Mouse (Mus musculus) intestine, postnatal 0 days (tissue): ENCODE data around the gene Pawr. TPM values are rescaled to one million over a fixed set of nuclear protein-coding genes. Genes with fewer than 3 reads are reported as not detected.
A peak's percentile ranks its signal among the peaks of the same experiment; 100 is the strongest.

Source experiments
- ATAC-seq: fragments of 200-750 bp; cut with Nextera tagmentation; 2 replicates; pipeline ENCODE4 v1.8.0; 2017; ENCODE audit warnings: mild to moderate bottlenecking, moderate TSS enrichment, moderate library complexity
- H3K27ac ChIP-seq: fragments of 300-500 bp; sonication (generic); 2 replicates; pipeline ENCODE4 v1.5.1; 2014; ENCODE audit warnings: mild to moderate bottlenecking, low read depth, low read length, moderate library complexity
- H3K27me3 ChIP-seq: fragments of 300-500 bp; sonication (generic); replicated peaks from 2 replicates; pipeline ENCODE4 v1.6.1; 2014; ENCODE audit warnings: low read length, mixed read lengths; ENCODE audit not compliant: control insufficient read depth, insufficient read depth
- H3K36me3 ChIP-seq: fragments of 300-500 bp; sonication (generic); 2 replicates; pipeline ENCODE4 v1.6.1; 2014; ENCODE audit warnings: mild to moderate bottlenecking, moderate library complexity; ENCODE audit not compliant: control insufficient read depth, insufficient read depth
- H3K4me1 ChIP-seq: fragments of 300-500 bp; sonication (generic); replicated peaks from 2 replicates; pipeline ENCODE4 v1.6.1; 2014; ENCODE audit warnings: antibody characterized with exemption, low read length, mixed read lengths; ENCODE audit not compliant: control insufficient read depth, insufficient read depth
- H3K4me2 ChIP-seq: fragments of 300-500 bp; sonication (generic); replicated peaks from 2 replicates; pipeline ENCODE4 v1.6.1; 2014; ENCODE audit warnings: low read depth, mild to moderate bottlenecking, moderate library complexity
- H3K4me3 ChIP-seq: fragments of 300-500 bp; sonication (generic); 2 replicates; pipeline ENCODE4 v1.5.1; 2014; ENCODE audit warnings: low read depth, low read length
- H3K9ac ChIP-seq: fragments of 300-500 bp; sonication (generic); 2 replicates; pipeline ENCODE4 v1.6.1; 2014; ENCODE audit warnings: mild to moderate bottlenecking, low read depth, low read length
- H3K9me3 ChIP-seq: fragments of 300-500 bp; sonication (generic); 2 replicates; pipeline ENCODE4 v1.6.1; 2016; ENCODE audit warnings: mixed run types; ENCODE audit not compliant: control insufficient read depth
- CTCF ChIP-seq: sonication (generic); IDR thresholded peaks from 2 replicates; pipeline ENCODE4 v1.5.1; 2016; ENCODE audit warnings: low read depth, mild to moderate bottlenecking, control low read depth, antibody characterized with exemption, moderate library complexity
- WGBS: fragments of 180-500 bp; shearing (Covaris S2); extraction: QIAGEN DNeasy Blood & Tissue Kit; methylation state at CpG from one replicate; pipeline ENCODE4 v1.1.7; 2014; 5-methylcytosine and 5-hydroxymethylcytosine counted together
- polyA plus RNA-seq: library from polyadenylated mRNA; unstranded; fragments of >200 nt; fragmentation: Nextera tagmentation; extraction: Ambion mirVana; gene quantifications from 2 replicates; pipeline ENCODE4 v1.2.1, GENCODE M21; 2015

The Pawr gene
- polyA plus RNA-seq, 1 experiment from 2014 or later = 12.3 TPM

- ATAC-seq = peak; percentile 72
- no peak for TF ChIP-seq CTCF
- Histone ChIP-seq H3K4me1 (no peaks in the 10 kb centered on the region), H3K9me3 (no peaks in the 10 kb centered on the region), H3K36me3 (no peaks in the 10 kb centered on the region), H3K4me2 (no peak overlapping the region), H3K4me3 (no peak overlapping the region), H3K9ac (no peak overlapping the region), H3K27me3 (no peaks in the 10 kb centered on the region), H3K27ac (peak overlapping the region; percentile 29; the same call in 1 of the 2 replicates)
- 16% methylated on average over 9 of the region's 9 CpGs for WGBS
Measured at GRCm38 (mm10) chr10:108350125-108351070, 18.5 kb downstream of the Pawr start.

- no peak for ATAC-seq
- H3K9me3 ChIP-seq = no peaks in the 10 kb centered on the region
- H3K4me3 ChIP-seq = no peak overlapping the region
- 82% methylated on average over 10 of the region's 10 CpGs for WGBS
- TF ChIP-seq CTCF = no peak
- no peaks in the 10 kb centered on the region; the same call in 1 of the 2 replicates for H3K36me3 ChIP-seq
- no peak overlapping the region for H3K27ac ChIP-seq
- H3K4me1 ChIP-seq = no peaks in the 10 kb centered on the region
- no peak overlapping the region for H3K9ac ChIP-seq
- H3K27me3 ChIP-seq = no peaks in the 10 kb centered on the region
- H3K4me2 ChIP-seq = no peak overlapping the region
Measured at GRCm38 (mm10) chr10:108352944-108353343, 21.0 kb downstream of the Pawr start.

GRCm38 (mm10) chr10:108354726-108355391 lies 22.9 kb downstream of the Pawr start:
- Histone ChIP-seq H3K4me2 (no peak overlapping the region), H3K27me3 (no peaks in the 10 kb centered on the region), H3K4me3 (no peak overlapping the region), H3K27ac (no peak overlapping the region), H3K9me3 (no peaks in the 10 kb centered on the region), H3K9ac (no peak overlapping the region), H3K4me1 (no peaks in the 10 kb centered on the region), H3K36me3 (no peaks in the 10 kb centered on the region; the same call in 1 of the 2 replicates)
- no peak for TF ChIP-seq CTCF
- WGBS = 54% methylated on average over 10 of the region's 10 CpGs
- no peak for ATAC-seq

- no peak for ATAC-seq
- no peak overlapping the region for H3K4me2 ChIP-seq
- H3K4me1 ChIP-seq = 0 out of 2 replicates have a peak, but pooled peaks cover under 1% of the 10 kb centered on the region
- no peaks in the 10 kb centered on the region for H3K27me3 ChIP-seq
- H3K27ac ChIP-seq = no peak overlapping the region
- TF ChIP-seq CTCF = no peak
- H3K4me3 ChIP-seq = no peak overlapping the region
- no peak overlapping the region for H3K9ac ChIP-seq
- 90% methylated on average over 3 of the region's 3 CpGs for WGBS
- no peaks in the 10 kb centered on the region for H3K9me3 ChIP-seq
- H3K36me3 ChIP-seq = no peaks in the 10 kb centered on the region; the same call in 1 of the 2 replicates
Measured at GRCm38 (mm10) chr10:108355392-108355775, 23.5 kb downstream of the Pawr start.

- no peak for TF ChIP-seq CTCF
- no peaks in the 10 kb centered on the region for H3K27me3 ChIP-seq
- ATAC-seq = no peak
- no peaks in the 10 kb centered on the region for H3K9me3 ChIP-seq
- no peaks in the 10 kb centered on the region; the same call in 1 of the 2 replicates for H3K36me3 ChIP-seq
- no peak overlapping the region for H3K4me3 ChIP-seq
- WGBS = 93% methylated on average over 12 of the region's 12 CpGs
- H3K4me2 ChIP-seq = no peak overlapping the region
- H3K4me1 ChIP-seq = 0 out of 2 replicates have a peak, but pooled peaks cover 6% of the 10 kb centered on the region
- no peak overlapping the region for H3K9ac ChIP-seq
- no peak overlapping the region for H3K27ac ChIP-seq
Measured at GRCm38 (mm10) chr10:108356601-108357187, 24.8 kb downstream of the Pawr start.

GRCm38 (mm10) chr10:108359974-108360373 lies 28.1 kb downstream of the Pawr start:
- no peak overlapping the region for H3K4me3 ChIP-seq
- H3K27me3 ChIP-seq = no peaks in the 10 kb centered on the region
- no peak overlapping the region; the same call in 1 of the 2 replicates for H3K27ac ChIP-seq
- peak; percentile 90 for ATAC-seq
- H3K4me1 ChIP-seq = peaks cover 12% of the 10 kb centered on the region; the same call in 1 of the 2 replicates
- no peak for TF ChIP-seq CTCF
- WGBS = 51% methylated on average over 16 of the region's 16 CpGs
- no peak overlapping the region for H3K4me2 ChIP-seq
- H3K9me3 ChIP-seq = no peaks in the 10 kb centered on the region
- H3K9ac ChIP-seq = no peak overlapping the region
- H3K36me3 ChIP-seq = no peaks in the 10 kb centered on the region; the same call in 1 of the 2 replicates
